8 mouse cellular contexts compared by ENCODE assay signal in genomic region chr5:77358347-77358746, GRCm38 (mm10). TPM values are rescaled to one million over a fixed set of nuclear protein-coding genes. Genes with fewer than 3 reads are reported as not detected.
DNase-seq lines count a peak whose midpoint lies in the region; ATAC-seq and TF ChIP-seq lines count a peak whose summit lies in the region.

No protein-coding gene starts in this region.

- intact Hi-C loops in heart, postnatal 25 days (cut with DNase I): no loop called here

- 3% methylated on average over 10 of the region's 10 CpGs for WGBS in kidney, adult 2 months
- 5% methylated on average over 10 of the region's 10 CpGs for WGBS in forebrain, embryonic 12.5 days
- WGBS in limb, embryonic 14.5 days: 4% methylated on average over 10 of the region's 10 CpGs
- WGBS in midbrain, embryonic 13.5 days: 2% methylated on average over 10 of the region's 10 CpGs
- WGBS in cerebellum, adult 2 months: 12% methylated on average over 10 of the region's 10 CpGs

- no peak for TF ChIP-seq POLR2A in kidney, adult 2 months (IDR thresholded peaks at IDR 0.05; ENCODE audit: low read depth, low read length)
- TF ChIP-seq POLR2A in limb, embryonic 14.5 days (IDR thresholded peaks at IDR 0.05; ENCODE audit: borderline replicate concordance, extremely low read depth, insufficient read depth, insufficient read length): no peak
- TF ChIP-seq POLR2A in cerebellum, adult 2 months (IDR thresholded peaks at IDR 0.05; ENCODE audit: borderline replicate concordance, insufficient read depth, low read length): no peak

- no peaks in the 10 kb centered on the region for H3K36me3 ChIP-seq in kidney, adult 2 months (ENCODE audit: control insufficient read depth, insufficient read depth, low read length)
- H3K36me3 ChIP-seq in forebrain, embryonic 12.5 days (replicated peaks): no peaks in the 10 kb centered on the region
- H3K36me3 ChIP-seq in limb, embryonic 14.5 days (ENCODE audit: control insufficient read depth, insufficient read depth, low read length): no peaks in the 10 kb centered on the region
- no peaks in the 10 kb centered on the region for H3K36me3 ChIP-seq in midbrain, embryonic 13.5 days

- ATAC-seq in forebrain, embryonic 12.5 days (ENCODE audit: low FRiP score): peak; percentile 51; the same call in 1 of the 2 replicates
- peak; percentile 31; the same call in 1 of the 2 replicates for ATAC-seq in limb, embryonic 14.5 days (ENCODE audit: low FRiP score, low read depth)
- ATAC-seq in midbrain, embryonic 13.5 days: peak; percentile 41; the same call in 1 of the 2 replicates

- peak overlapping the region; percentile 30 for H3K9ac ChIP-seq in forebrain, embryonic 12.5 days
- H3K9ac ChIP-seq in limb, embryonic 14.5 days (ENCODE audit: low read depth, low read length, severe bottlenecking): peak overlapping the region; percentile 45
- peak overlapping the region; percentile 42; the same call in 1 of the 2 replicates for H3K9ac ChIP-seq in midbrain, embryonic 13.5 days (replicated peaks)

- H3K9me3 ChIP-seq in forebrain, embryonic 12.5 days: no peaks in the 10 kb centered on the region
- H3K9me3 ChIP-seq in limb, embryonic 14.5 days (ENCODE audit: control insufficient read depth, low read length): no peaks in the 10 kb centered on the region
- no peaks in the 10 kb centered on the region for H3K9me3 ChIP-seq in midbrain, embryonic 13.5 days

- H3K4me1 ChIP-seq in kidney, adult 2 months (ENCODE audit: control insufficient read depth, insufficient read depth, low read length): peaks cover 43% of the 10 kb centered on the region
- peaks cover 12% of the 10 kb centered on the region for H3K4me1 ChIP-seq in forebrain, embryonic 12.5 days
- peaks cover 31% of the 10 kb centered on the region for H3K4me1 ChIP-seq in limb, embryonic 14.5 days (ENCODE audit: control insufficient read depth, insufficient read depth, low read length)
- peaks cover 19% of the 10 kb centered on the region for H3K4me1 ChIP-seq in midbrain, embryonic 13.5 days (replicated peaks)
- H3K4me1 ChIP-seq in cerebellum, adult 2 months (ENCODE audit: control insufficient read depth, insufficient read depth, low read length): no peaks in the 10 kb centered on the region

- no peaks in the 10 kb centered on the region for H3K27me3 ChIP-seq in kidney, adult 2 months (replicated peaks; ENCODE audit: control insufficient read depth, insufficient read depth, low read length)
- H3K27me3 ChIP-seq in forebrain, embryonic 12.5 days: peaks cover 16% of the 10 kb centered on the region; the same call in 1 of the 2 replicates
- H3K27me3 ChIP-seq in limb, embryonic 14.5 days (ENCODE audit: control insufficient read depth, insufficient read depth, low read length): no peaks in the 10 kb centered on the region
- peaks cover 25% of the 10 kb centered on the region for H3K27me3 ChIP-seq in midbrain, embryonic 13.5 days
- H3K27me3 ChIP-seq in cerebellum, adult 2 months (ENCODE audit: control insufficient read depth, insufficient read depth, low read length): no peaks in the 10 kb centered on the region

- H3K27ac ChIP-seq in kidney, adult 2 months (ENCODE audit: insufficient read depth, low read depth, low read length): peak overlapping the region; percentile 99
- no peak overlapping the region for H3K27ac ChIP-seq in forebrain, embryonic 12.5 days
- H3K27ac ChIP-seq in limb, embryonic 14.5 days (replicated peaks; ENCODE audit: low read depth, low read length): peak overlapping the region; percentile 48
- H3K27ac ChIP-seq in midbrain, embryonic 13.5 days: no peak overlapping the region
- H3K27ac ChIP-seq in cerebellum, adult 2 months (ENCODE audit: insufficient read depth, low read length): no peak overlapping the region

- DNase-seq in kidney, adult 2 months: peak; percentile 65
- DNase-seq in kidney, adult 8-10 months: no peak
- DNase-seq in heart, postnatal 25 days (ENCODE audit: low spot score): peak; percentile 61
- peak; percentile 74 for DNase-seq in limb, embryonic 14.5 days (ENCODE audit: low spot score)
- DNase-seq in thymus, postnatal 10 days (ENCODE audit: low spot score in 2 of 2): peak; percentile 30
- no peak for DNase-seq in cerebellum, adult 2 months

- TF ChIP-seq CTCF in kidney, adult 2 months (conservative IDR thresholded peaks at IDR 0.05; ENCODE audit: insufficient read depth, insufficient read length, low read depth, low read length): no peak
- TF ChIP-seq CTCF in cerebellum, adult 2 months (IDR thresholded peaks at IDR 0.05; ENCODE audit: borderline replicate concordance, insufficient read depth, low read depth, low read length): no peak

- peak overlapping the region; percentile 50 for H3K4me2 ChIP-seq in forebrain, embryonic 12.5 days
- peak overlapping the region; percentile 56 for H3K4me2 ChIP-seq in limb, embryonic 14.5 days (replicated peaks; ENCODE audit: low read depth, low read length, severe bottlenecking)
- H3K4me2 ChIP-seq in midbrain, embryonic 13.5 days (replicated peaks): peak overlapping the region; percentile 52

- H3K4me3 ChIP-seq in kidney, adult 2 months (ENCODE audit: insufficient read depth, low read depth, low read length): peak overlapping the region; percentile 20; the same call in 1 of the 2 replicates
- peak overlapping the region; percentile 28 for H3K4me3 ChIP-seq in forebrain, embryonic 12.5 days (replicated peaks)
- H3K4me3 ChIP-seq in limb, embryonic 14.5 days (replicated peaks; ENCODE audit: low read length): peak overlapping the region; percentile 28
- H3K4me3 ChIP-seq in midbrain, embryonic 13.5 days (replicated peaks): peak overlapping the region; percentile 32
- H3K4me3 ChIP-seq in cerebellum, adult 2 months (replicated peaks; ENCODE audit: insufficient read depth, low read depth, low read length): no peak overlapping the region

RNA-seq across cellular contexts. Expression of gene Polr2b, which starts 48.4 kb away (rescaled TPM):
- 15.7 and 32.2 TPM in 2 replicates for polyA plus RNA-seq in kidney, adult 2 months (2012; rRNA removed)
- polyA plus RNA-seq in forebrain, embryonic 12.5 days (2016; fragmentation: Nextera tagmentation; extraction: Ambion mirVana): 102 and 109 TPM in 2 replicates
- 10 to 100 TPM; 32.2 to 34.5 TPM for total RNA-seq in heart, postnatal 25 days (2021)
- 37.7 and 44.8 TPM in 2 replicates for polyA plus RNA-seq in limb, embryonic 14.5 days (2012; rRNA removed)
- 56.6 and 61.0 TPM in 2 replicates for polyA plus RNA-seq in limb, embryonic 14.5 days (2014; fragmentation: Nextera tagmentation; extraction: Ambion mirVana)
- polyA plus RNA-seq in midbrain, embryonic 13.5 days (2015; fragmentation: Nextera tagmentation; extraction: Ambion mirVana): 75.7 and 82.2 TPM in 2 replicates
- polyA plus RNA-seq in cerebellum, adult 2 months (2012; rRNA removed): 46.4 and 49.7 TPM in 2 replicates

RNA-seq across cellular contexts. Expression of gene Noa1, which starts 48.5 kb away (rescaled TPM):
- polyA plus RNA-seq in kidney, adult 2 months (2012; rRNA removed): 15.1 and 17.7 TPM in 2 replicates
- polyA plus RNA-seq in forebrain, embryonic 12.5 days (2016; fragmentation: Nextera tagmentation; extraction: Ambion mirVana): 36.3 and 37.5 TPM in 2 replicates
- total RNA-seq in heart, postnatal 25 days (2021): 10 to 100 TPM; 19.0 to 21.6 TPM
- polyA plus RNA-seq in limb, embryonic 14.5 days (2012; rRNA removed): 19.2 and 19.6 TPM in 2 replicates
- 23.7 and 25.9 TPM in 2 replicates for polyA plus RNA-seq in limb, embryonic 14.5 days (2014; fragmentation: Nextera tagmentation; extraction: Ambion mirVana)
- 30.3 and 31.3 TPM in 2 replicates for polyA plus RNA-seq in midbrain, embryonic 13.5 days (2015; fragmentation: Nextera tagmentation; extraction: Ambion mirVana)
- 24.8 and 25.2 TPM in 2 replicates for polyA plus RNA-seq in cerebellum, adult 2 months (2012; rRNA removed)

RNA-seq across cellular contexts. Expression of gene Igfbp7, which starts 49.5 kb away (rescaled TPM):
- polyA plus RNA-seq in kidney, adult 2 months (2012; rRNA removed): 4,855 and 6,899 TPM in 2 replicates
- 28.1 and 28.9 TPM in 2 replicates for polyA plus RNA-seq in forebrain, embryonic 12.5 days (2016; fragmentation: Nextera tagmentation; extraction: Ambion mirVana)
- 100 to 1,000 TPM; 251 to 311 TPM for total RNA-seq in heart, postnatal 25 days (2021)
- polyA plus RNA-seq in limb, embryonic 14.5 days (2012; rRNA removed): 81.5 and 102 TPM in 2 replicates
- 86.7 and 100 TPM in 2 replicates for polyA plus RNA-seq in limb, embryonic 14.5 days (2014; fragmentation: Nextera tagmentation; extraction: Ambion mirVana)
- 48.8 and 55.3 TPM in 2 replicates for polyA plus RNA-seq in midbrain, embryonic 13.5 days (2015; fragmentation: Nextera tagmentation; extraction: Ambion mirVana)
- polyA plus RNA-seq in cerebellum, adult 2 months (2012; rRNA removed): 82.5 and 96.5 TPM in 2 replicates

Comparison
In these comparisons a context has a peak if more than half of its experiments do, and no peak if none do; other contexts are left out.
1. DNase-seq: peak in kidney, adult 2 months (single experiment), heart, postnatal 25 days (single experiment), limb, embryonic 14.5 days (single experiment) and thymus, postnatal 10 days (2 of 2); none in kidney, adult 8-10 months (0 of 2) and cerebellum, adult 2 months (0 of 2).
2. H3K27ac ChIP-seq: peak in kidney, adult 2 months (single experiment) and limb, embryonic 14.5 days (single experiment); none in forebrain, embryonic 12.5 days (single experiment), midbrain, embryonic 13.5 days (single experiment) and cerebellum, adult 2 months (single experiment).
3. RNA of gene Igfbp7, which starts 49.5 kb away (polyA plus RNA-seq): 4,855 to 6,899 TPM in kidney, adult 2 months; 81.5 to 102 TPM in limb, embryonic 14.5 days, 82.5 to 96.5 TPM in cerebellum, adult 2 months, 48.8 to 55.3 TPM in midbrain, embryonic 13.5 days and 28.1 to 28.9 TPM in forebrain, embryonic 12.5 days; every median in the first group is over 10 times any median in the second.
4. Peak in every context shown above with its lines, with median percentiles within 50 percentile points of each other: ATAC-seq, H3K4me2 ChIP-seq and H3K9ac ChIP-seq.